Mouse (Mus musculus) bone marrow, adult 2 months (tissue): ENCODE data around the gene Zmynd10.

Experiments used
- CTCF ChIP-seq: fragments of 200-500 bp; IDR thresholded peaks from 2 replicates; pipeline ENCODE4 v1.5.1; 2011; ENCODE audit warnings: low read length, control low read depth; ENCODE audit not compliant: control insufficient read depth, insufficient read depth
- POLR2A ChIP-seq: fragments of 200-500 bp; IDR thresholded peaks from 2 replicates; pipeline ENCODE4 v1.6.1; 2011; ENCODE audit warnings: low read depth, mild to moderate bottlenecking, control low read depth, low read length, borderline replicate concordance; ENCODE audit not compliant: control insufficient read depth

- TF ChIP-seq CTCF, result no peak
- no peak for TF ChIP-seq POLR2A
Measured at GRCm38 (mm10) chr9:107544729-107545128, 2.4 kb upstream of the Zmynd10 start.
